Mouse (Mus musculus) ovary, postnatal 36 days (tissue): ENCODE measurements around the gene Nkx6-1.

Source experiments
- DNase-seq: peaks from one replicate; pipeline ENCODE4 v3.0.0; 2022; ENCODE audit warnings: low spot score, mixed read lengths

Gene Nkx6-1

DNA sequence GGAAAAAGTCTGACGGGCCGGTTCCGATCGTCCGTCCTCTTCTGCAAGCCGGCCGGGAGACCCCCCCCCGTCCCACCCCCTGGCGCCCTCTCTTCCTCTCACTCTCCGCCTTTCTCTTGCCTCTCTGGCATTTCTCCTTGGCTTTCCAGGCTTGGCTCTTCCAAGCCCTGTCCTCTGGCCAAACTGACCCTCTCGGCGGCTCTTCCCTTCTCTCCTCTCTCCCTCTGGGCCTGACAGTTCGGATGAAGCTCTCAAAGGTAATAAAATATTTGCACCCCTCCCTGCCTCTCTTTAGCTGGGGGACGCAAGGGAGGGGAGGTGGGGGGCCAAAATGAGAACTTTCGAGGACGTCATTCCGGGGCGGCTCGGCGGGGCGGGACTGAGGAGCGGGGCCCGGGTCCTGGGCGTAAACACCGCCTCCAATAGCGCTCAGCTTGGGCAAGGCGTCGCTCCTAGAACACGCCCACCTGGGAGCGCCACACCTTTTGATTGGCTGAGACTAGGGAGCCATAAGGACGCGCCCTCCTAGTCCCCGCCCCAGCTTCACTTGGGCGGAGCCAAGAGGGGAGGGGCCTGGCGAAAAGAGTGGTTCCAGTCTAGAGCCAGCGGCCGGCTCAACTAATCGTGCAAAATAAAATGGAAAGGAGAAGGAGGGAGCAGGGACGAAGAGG is at the start of gene Nkx6-1:
Gene Nkx6-1 (minus strand): TSS at position 52 of the 671 bp plus-strand sequence.
- DNase-seq = peak; percentile 62

DNA sequence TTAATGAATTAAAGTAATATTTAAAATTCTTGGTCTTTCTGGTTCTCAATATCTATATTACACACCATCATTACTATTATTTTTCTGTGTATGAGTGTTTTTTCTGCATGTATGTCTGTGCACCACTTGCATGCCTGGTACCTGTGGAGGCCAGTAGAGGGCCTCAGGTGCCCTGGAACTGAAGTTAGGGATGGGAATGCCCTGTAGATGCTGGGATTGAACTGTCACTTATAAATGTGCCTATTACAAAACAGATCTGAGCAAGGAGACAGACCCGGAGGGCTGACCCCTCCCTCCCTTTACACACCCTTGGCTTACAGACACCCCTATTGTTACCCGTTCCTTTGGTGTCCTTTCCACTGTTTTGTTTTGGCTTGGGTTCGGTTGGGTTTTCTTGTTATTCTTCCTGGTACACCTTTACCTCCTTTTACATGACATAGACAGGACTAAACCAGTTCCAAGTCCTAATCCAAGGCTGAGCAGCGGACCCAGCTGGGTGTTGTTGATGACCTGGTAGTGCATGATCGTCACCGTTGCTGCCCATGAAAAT is 48.3 kb upstream of the Nkx6-1 start:
- DNase-seq = no peak

DNA sequence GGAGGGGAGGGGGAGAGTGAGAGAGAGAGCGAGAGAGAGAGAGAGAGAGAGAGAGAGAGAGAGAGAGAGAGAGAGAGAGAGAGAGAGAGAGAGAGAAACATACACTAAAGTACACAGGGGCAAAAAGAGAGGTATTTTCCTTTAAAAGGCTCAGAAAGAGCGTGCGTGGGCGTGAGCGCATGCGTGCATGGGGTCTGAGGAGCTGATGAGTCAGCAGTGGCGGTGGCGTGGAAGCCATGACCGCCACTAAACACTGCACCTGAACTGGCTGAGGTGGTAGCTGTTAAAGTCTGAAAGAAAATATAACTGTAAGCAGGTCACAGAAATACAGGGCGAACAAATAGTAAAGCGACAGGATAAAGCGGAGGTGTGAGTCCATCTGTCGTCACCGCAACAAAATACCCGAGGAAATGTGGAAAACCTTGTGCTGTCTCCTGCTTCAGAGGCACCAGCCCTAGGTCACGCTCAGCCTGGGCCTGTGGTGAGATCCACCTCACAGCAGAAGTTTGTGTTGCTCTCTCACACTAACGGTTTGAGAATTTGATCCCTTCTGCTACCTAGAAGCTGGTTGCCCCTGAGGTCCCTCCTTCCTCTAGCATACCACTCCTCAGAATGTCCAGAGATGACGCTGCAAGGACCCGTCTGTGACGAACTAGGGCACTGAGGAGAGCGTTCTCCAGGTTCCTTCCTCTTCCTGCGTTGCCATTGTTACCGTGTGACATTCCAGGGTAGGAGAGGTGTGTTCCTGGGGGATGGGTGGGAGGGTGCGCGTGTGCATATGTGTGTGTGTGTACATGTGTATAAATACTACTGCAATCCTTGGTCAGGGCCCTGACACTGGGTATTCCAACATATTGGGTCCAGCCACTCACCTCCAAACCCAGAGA is 38.8 kb upstream of the Nkx6-1 start:
- peak; percentile 27 for DNase-seq

DNA sequence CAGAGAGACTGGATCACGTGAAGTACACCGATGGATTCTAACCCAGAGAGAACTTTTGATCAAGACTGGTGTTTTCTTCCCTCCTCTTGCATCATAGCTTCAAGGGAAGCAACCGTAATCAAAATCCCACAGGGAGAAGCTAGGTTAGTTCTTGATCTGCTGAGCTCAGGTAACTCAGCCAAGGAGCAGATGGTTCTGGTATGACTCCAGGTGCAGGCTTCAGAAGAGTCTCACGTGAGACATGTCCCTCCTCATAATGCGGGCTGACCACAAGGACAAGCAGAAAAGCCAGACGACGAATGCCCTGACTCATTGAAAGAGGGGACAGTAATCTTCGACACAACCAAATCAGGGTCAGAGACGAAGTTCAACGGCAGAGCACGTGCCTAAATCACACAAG is 37.8 kb upstream of the Nkx6-1 start:
- DNase-seq = no peak

DNA sequence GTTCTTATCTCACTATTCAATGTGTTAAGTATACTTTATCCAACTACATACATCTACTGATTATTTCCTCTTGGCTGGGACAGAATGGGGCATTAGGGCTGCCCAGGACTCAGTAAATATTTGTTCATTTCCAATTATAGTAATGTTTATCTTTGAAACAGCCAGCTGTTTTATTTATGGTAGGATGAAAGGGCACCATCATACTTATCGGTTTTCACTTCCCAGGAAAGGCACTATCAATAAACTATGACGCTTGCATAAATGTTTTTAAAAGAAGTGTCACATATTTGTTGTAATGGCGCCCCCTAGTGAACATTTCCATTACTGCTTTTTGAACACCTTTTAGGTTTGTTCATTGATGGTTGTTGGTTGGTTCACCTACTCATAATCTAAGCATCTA is 35.8 kb upstream of the Nkx6-1 start:
- no peak for DNase-seq

DNA sequence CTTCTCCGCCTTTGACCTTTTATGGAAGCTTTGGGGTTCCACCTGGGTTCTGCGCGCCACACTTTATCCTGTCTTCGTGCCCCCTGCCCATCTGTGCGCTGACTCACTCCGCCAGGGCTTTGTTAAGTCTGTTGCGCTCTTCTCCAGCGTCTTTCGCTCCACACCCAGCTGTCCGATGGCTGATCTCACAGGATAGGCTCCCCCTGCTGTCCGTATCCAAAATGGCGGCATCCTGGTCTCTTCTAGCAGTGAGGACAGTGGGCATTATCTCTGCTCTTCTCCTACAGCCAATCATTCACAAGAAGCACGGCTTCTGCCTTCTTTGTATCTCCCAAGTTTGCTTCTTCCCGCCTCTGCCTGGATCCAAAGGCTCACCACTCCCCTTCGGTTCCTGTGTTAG is 23.8 kb upstream of the Nkx6-1 start:
- peak; percentile 15 for DNase-seq

DNA sequence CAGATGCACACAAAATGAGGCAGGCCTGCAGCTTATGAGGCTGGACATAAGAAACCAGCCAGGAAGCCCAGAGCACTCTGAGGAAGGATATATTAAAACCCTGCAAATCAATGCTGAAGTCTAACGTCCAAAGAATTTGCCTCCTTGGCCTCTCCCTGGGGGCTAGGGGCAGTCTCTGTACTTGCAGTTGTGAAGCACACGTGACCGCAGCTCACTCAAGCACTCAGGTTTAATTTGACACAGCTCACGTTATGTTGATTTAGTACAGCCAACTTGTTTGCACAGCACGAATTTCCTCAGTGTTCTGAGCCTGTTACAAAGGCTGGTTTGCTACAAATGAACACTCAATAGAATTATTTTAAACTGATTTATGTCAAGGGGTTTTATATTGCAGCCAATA is 18.5 kb upstream of the Nkx6-1 start:
- DNase-seq = no peak

DNA sequence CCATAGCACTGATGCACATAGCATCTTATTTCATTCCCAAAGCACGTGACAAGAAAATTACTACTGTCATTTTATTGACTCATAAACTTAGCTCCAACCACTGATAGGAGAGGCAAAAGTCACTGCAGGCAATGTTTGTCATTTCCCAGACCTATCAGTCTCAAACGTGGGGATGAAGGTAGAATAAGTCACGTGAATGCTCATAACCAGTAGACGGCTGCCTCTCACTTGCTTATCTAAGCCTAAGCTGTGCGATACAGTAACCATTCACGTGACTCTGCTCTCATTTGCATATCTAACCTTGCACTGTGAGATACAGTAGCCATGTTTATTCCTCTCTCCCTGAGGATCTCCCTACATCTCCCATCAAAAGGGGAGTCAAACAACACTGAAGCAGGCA is 15.5 kb upstream of the Nkx6-1 start:
- no peak for DNase-seq

DNA sequence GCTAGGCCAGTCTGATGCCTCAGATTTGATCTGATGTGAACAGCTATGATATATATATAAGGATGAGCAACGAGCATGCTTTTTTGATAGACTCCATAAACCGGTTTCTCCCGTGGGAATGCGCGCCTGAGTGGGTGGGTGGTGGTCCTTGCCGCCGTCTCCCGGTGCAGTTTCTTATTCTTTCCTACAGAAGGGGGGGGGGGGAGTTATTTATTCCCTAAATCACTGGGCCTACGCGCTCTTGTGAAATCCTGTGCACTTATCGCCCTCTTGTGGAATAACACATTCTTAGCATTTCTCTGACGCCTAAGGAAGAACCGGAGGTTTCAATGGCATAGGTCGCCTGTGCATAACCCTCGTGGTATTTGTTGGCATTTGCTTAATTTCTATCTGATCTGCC is 4.6 kb upstream of the Nkx6-1 start:
- DNase-seq = no peak

DNA sequence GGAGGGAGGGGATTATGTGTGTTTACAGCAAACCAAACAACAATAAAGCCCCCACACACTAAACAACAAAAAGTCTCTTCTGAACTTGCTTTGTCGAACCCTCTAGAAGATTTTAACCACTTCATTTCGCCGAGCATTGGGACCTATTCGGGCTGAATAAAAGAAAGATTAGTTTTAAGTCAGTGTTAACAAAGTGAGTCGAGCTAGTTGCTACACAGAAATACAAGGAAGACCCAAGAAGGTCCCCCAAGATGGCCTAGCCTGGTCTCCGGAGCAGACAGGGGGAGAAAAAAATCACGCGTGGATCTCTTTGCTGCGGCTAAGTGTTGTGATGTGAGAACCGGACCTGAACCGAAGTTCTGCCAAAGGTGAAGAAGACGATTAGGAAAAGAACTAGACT is 3.7 kb upstream of the Nkx6-1 start:
- no peak for DNase-seq

DNA sequence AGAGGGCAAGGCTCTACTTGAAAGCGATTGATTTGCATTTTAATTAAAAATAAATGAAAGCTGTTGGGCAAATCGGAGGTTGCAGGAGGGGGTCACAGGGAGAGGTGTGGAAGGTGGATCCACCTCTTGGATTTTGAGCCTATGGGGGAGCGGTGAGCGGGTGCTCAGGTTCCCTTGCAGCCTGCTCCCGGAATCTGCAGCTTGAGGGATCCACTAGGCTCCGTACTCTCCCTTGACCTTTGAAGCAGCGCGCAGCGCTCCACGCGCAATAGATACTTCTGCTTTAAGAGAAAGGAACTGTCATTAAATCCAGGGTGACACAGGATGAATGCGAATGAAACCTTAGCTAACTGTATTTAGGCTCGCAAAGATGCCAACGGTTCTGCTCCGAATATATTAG is 3.2 kb upstream of the Nkx6-1 start:
- DNase-seq = no peak

DNA sequence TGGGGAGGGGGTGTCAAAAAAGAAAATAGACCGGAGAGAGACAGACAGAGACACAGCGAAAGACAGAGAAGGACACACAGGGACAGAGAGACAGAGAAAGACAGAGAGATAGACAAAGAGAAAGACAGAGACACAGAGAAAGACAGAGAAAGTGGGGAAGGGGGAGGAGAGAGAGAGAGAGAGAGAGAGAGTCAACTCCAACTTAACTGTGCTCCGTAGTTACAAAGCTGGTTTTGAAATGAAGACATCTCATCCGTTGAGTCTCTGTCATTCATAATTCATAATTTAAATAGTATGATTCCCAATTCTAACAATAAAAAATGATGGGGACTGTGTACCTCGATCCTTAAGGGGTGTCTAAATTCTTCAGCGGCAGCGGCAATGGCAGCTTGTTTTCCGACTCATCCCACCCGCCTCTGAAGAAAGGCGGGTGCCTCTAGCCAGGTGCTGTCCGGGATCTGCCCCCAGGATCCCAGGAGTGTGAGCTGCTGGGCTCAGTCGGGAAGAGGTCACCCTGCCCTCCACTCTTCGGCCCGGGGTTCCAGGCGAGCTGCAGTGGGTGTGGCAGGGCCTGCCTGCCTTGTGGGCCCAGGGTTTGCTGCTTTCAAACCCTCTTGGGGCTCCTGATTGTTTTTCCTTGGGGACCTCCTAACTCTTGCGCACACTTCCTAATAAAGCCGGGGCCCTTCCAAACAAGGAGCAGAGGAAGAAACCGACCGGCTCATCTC is 2.6 kb upstream of the Nkx6-1 start:
- no peak for DNase-seq

DNA sequence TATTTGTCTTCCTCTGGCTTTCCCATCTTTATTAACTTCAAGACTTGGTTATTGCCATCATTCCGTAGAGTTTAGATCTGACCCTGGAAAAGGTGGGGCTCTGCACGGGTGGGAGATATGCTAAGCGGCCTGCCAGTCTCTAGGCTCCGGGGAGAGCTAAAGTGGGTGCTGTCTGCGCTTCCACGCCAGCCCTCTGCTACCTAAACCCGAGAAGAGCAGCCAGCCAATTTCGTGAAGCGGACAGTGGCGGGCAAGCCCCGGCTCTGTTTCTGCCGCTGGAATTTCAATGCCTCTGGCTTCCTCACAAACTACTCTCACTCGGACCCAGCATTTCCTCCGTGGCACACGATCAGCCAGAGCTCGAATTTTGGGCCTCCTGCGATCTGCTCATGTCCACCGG is 1.9 kb upstream of the Nkx6-1 start:
- no peak for DNase-seq

DNA sequence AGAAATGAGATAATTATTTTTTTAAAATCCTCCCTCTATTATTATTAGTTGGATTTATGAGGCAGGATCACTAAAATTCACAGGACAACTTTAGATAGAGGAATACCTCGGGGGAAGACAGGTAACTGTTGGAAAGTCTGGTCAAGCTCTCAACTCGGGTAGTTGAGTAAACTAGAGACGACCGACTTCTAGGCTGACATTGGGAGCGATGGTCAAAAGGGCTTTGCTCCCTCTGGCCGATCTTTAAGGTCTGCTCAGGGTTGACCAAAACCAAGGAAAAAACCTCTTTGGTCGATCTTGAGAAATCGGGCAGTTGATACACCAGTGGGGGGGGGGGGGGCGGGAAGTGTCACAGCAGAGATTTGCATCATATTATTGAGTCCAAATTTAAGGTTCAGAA is 1.3 kb upstream of the Nkx6-1 start:
- no peak for DNase-seq

DNA sequence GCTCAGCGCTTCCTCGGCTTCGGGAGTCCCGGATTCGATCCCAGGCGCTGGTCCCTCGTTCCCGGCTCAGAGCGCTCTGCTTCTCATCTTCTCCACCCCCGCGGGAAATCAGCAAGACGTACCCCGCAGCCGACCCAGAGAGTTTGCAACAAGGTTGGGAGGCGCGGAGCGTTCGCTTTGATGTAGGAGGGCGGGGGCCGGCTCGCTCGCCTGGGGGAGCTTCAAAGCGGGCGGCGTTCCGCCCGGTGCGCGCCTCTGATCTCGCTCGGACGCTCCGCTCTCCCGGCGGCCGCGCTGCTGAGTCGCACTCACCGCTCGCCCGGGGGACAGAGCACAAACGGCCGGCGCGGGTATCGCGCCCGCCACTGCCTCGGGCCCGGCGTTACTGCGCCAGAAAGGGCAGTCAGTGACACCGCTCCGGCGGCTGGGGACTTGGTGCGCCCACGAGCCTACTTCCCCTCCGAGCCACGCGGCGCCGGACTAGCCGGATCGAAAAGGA is 324 bp downstream of the Nkx6-1 start:
- DNase-seq = peak; percentile 30

DNA sequence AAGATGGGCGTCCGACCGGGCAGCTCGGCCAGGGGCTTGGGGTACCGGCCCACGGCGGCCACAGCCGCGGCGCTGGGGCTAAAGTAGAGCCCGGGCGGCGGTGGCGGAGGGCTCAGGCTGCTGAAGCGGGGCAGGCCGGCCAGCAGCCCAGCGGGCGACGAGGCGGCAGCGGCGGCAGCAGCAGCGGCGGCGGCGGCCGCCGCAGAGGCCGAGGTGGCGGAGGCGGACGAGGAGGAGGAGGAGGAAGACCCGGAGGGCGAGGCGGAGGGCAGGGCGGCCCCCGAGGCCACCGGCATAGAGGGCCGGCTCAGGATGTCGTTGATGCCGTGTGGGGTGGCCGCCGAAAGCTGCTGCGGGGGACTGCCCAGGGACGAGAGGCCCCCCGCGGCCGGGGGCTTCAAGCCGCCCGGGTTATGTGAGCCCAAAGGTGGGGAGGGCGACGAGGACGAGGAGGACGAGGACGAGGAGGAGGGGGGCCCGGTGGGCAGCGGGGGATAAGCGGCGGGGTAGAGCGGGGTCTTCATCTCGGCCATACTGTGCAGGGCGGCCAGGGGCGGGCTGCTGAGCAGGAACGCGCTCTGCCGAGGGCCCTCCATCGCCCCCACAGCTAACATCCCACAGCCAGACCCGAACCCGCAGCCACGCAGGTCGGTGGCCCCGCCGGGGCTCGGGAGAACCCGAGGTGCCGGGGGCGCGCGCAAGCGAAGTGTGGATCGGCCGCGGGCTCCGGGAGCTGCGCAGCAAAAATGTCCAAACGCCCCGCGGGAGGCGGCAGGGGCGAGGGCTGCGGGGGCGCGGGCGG is 974 bp downstream of the Nkx6-1 start:
- peak; percentile 15 for DNase-seq

DNA sequence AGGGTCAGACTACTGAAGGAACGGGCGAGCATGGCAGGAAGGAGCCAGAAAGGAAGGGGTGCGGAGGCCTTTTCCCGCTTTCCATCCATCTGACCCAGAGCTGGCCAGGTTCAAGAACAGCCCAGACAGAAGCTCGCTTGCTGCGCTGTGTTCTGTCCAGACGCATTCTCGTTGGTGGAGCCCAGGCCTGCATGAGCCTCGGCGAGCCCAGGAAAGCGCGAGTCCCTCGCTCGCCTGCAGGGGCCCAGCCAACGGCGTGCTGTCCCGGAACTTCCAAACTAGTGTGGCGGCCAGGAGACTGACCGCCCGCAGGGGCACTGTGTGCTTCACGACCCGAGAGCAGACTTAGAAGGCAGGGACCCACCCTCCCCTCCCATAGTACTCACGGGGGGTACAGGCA is 1.6 kb downstream of the Nkx6-1 start:
- DNase-seq = peak; percentile 50

DNA sequence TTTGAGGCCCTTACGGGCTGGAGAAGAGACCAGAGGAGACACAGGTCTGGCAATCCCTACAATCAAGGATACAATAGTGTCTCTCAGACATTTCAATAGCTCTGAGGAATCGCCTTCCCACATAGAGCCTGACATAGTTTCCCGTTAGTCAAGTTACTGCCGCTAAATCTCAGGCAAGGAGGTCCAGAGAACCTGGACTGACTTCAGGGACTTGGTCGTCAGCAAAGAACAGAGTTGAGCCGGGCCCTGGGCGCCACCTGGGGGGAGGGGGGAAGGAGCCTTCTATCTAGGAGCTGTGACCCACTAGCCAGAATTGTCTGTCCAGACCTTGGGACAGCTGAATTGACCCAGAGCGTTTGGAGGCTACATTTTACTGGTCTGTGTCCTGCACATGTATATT is 2.3 kb downstream of the Nkx6-1 start:
- no peak for DNase-seq

DNA sequence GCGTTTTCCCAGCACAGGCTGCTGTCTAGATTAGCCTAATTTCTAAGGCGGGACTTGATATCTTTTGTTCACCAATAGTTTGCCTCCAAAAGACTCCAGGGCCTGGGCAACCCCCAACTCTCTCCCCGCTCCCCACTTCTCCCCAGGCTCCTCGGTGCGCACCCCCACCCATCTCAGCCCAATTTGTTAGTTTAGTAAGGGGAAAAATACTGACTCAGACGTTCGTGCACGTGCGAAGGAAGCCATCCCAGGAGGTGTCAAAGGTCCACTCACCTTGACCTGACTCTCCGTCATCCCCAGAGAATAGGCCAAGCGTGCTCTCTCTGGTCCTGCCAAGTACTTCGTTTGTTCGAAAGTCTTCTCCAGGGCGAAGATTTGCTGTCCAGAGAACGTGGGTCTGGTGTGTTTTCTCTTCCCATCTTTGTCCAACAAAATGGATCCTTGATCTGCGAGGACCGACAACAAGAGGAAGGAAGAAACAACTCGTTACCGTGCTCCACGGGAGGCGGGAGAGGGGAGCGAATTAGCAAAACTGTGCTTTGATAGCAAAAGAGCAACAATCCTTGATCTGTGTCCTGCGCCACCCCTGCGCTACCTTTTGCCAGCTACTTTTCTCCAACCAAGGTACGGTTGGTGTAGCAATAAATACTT is 3.1 kb downstream of the Nkx6-1 start:
- no peak for DNase-seq

DNA sequence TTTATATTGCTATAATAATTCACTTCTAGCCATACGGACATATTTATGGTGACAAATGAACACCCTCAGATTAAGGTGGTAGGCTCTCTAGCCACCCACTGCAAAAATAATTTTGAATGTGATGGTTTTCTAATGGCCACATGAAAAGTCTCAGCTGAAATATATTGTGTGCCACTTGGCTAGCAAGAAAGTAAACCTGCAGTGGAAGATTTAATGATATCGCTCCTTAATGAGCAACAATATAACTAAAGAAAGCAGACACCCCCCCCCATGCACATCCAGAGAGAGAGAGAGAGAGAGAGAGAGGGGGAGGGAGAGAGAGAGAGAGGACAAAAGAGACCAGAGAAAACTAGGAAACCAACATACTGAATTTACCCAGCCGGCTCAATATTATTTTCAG is 4.1 kb downstream of the Nkx6-1 start:
- DNase-seq = no peak

DNA sequence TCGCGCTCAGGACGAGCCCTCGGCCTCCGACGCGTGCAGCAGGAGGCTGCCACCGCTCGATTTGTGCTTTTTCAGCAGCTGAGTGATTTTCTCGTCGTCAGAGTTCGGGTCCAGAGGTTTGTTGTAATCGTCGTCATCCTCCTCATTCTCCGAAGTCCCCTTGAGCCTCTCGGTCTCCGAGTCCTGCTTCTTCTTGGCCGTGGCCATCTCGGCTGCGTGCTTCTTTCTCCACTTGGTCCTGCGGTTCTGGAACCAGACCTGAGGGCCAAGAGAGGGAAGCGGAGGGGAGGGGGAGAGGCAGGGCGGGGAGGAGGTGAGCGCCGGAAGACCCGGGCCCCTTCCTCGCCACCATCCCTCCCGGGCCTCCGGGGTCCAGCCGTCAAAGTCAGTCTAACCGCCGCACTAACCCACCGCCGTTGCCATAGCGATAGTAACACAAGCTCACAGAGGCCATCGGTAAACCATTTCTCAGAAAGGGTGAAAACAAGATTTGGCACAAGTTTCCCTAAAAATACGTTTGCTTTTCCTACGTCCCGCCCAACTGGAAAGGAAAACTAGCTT is 5.3 kb downstream of the Nkx6-1 start:
- DNase-seq = peak; percentile 20
